Mouse (Mus musculus) lung, postnatal 25 days (tissue): Measurements from ENCODE around the gene Yipf4.

Experiments used
- DNase-seq: peaks from one replicate; pipeline ENCODE4 v3.0.0; 2022; ENCODE audit warnings: low spot score

The Yipf4 gene

DNA sequence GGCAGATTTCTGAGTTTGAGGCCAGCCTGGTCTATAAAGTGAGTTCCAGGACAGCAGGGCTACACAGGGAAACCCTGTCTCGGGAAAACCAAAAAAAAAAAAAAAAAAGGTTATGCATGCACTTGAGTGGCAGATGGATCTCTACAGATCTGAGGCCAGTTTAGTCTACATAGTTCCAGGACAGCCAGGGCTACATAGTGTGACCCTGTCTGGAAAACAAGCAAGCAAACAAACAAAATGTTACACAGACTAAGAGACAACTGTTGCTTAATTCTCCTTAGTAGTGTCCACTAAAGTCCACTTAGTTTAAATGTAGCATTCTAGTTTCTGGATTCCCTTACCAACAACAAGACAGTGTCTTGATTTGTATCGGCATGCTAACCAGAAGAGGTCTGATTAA is 36.8 kb downstream of the Yipf4 start:
- no peak for DNase-seq

DNA sequence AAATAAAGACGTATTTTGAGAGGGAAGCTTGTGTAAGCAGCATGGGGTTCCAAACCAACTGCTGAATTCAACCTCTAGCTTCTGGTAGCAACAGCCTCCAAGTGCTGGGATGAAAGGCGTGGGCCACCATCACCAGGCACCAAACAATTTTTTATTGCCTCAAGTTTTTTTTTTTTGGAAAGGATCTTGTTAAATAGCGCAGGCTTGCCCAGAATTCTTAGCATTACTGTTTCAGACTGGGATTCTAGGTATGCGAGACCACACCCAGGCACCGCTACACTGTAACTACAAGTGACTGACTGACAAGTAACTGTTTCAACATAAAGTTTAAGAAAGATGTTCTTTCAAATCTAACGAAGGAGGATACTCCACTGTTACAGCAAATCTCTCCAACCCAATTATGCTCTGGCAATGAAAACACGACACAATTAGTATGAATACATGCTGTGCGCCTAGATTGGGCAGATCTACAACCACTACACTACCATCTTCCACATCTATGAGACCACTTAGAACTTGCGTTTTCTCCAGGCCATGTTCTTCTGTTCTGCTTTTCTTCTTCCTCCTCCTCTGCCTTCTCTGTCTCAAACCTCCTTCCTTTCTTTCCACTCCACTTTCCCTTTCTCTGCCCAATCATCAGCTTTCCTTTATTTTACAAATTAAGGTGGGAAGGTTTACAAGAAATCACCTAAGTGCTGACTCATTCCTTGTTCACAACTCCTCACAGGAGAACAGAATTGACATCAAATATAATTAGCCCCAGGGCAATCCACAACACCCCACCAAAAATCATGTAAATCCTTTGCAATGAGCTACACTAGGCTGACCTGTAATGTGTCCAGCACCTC is 37.7 kb downstream of the Yipf4 start:
- DNase-seq = no peak

DNA sequence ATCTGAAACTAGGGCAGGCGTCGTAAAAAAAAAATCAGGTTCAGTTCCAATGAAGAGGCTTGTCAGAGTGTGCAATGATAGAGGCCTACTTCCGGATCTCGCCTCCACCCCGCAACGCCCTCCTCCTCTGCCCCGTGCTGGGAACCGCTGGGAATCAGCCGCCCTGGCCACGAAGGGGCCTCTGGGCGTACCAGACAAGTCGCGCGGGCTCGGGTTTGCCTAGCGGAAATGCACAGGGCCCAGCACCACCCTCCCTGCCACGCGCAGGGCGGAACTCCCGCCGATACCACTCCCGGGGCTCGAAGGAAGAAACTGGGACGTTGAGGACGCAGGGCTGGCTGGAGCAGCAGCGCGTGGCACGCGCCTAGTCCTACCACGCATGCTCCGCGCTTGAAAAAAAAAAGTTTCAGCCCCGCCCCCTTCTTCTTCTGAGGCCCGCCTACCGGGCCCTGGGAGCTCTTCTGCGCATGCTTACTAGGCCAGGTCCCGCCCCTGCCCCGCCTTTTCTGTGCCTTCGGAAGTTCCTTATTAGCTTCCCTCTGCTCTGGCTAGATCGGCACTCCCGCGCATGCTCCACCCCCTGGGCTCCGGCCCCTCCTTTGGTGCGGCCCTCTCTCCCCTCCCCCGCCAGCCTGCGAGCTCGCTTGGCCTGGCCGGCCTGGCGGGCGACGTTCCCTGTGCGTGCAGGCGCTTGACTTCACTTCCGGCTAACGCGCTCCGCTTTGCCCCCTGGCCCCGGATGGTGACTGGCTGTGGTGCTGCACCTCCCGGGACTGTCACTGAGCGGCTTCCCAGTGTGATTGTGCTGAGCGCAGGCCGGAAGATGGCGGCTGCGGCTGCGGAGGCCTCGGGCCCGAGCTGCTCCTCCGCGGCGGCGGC is 38.7 kb downstream of the Yipf4 start, which contains the start of gene Birc6:
Gene Birc6, plus strand, starts transcription at position 567 of the 879 bp plus-strand sequence.
- DNase-seq = peak; percentile 100

DNA sequence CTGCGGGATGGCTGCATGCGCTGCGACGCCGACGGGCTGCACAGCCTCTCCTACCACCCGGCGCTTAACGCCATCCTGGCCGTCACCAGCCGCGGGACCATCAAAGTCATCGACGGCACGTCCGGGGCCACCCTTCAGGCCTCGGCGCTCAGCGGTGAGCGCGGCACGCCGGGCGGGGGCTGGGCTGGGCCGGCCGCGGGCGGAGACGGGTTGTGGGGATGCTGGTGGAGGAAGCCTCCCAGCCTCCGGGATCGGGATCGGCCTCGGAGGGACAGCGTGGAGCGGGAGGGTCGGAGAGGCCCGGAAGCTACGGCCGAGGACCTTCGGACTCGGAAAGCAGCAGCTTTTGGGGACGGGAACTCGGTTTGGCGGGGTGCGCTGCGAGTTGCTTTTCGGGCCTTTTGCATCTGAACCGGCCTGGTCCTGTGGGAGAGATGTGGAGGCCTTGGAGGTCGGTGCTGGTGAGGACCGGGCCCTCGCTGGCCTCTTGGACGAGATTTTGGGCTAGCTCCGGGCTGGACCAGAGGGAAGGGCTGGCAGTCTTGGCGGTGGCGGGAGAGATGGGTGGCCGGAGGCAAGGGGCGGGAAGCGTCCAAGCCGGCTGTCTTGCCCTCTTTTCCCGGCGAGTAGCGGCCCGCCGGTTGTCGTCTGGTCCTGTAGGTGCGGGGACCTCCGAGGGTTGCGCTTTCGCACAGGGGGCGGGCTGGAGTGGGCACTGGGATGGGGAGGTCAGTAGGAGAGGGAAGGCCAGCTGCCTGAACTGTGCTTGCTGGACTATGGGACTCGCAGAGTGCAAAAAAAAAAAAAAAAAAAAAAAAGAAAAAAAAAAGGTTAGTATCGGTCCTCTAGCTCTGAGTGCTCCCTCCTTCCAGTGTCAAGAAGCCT is 39.6 kb downstream of the Yipf4 start:
- peak; percentile 16 for DNase-seq

DNA sequence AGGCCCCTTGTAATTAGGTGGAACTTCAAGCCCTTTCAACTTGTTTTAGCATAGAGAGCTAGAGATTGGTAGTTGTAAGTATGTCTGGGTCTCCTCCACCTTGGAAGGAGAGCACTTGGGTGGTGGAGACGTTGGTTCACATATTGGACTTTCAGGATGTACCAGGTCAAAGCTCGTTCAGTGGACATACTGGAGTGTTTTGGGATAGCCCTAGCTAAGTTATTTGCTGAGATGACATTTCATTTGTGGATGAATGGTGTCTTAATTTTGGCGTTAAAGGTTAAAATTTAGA is 40.2 kb downstream of the Yipf4 start:
- no peak for DNase-seq

DNA sequence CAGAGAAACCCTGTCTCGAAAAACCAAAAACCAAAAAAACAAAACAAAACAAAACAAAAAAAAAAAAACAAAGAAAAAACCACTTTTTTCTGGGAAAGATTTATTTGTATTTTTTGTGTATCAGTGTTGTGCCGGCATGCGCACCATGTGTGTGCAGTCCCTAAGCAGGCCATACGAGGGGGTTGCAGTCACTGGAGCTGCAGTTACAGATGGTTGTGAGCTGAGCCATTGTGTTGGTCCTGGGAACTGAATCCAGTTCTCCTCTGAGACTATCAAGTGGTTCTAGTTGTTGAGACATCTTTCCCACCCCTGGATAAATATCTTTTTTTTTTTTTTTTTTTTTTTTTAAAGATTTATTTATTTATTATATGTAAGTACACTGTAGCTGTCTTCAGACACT is 45.7 kb downstream of the Yipf4 start:
- no peak for DNase-seq

DNA sequence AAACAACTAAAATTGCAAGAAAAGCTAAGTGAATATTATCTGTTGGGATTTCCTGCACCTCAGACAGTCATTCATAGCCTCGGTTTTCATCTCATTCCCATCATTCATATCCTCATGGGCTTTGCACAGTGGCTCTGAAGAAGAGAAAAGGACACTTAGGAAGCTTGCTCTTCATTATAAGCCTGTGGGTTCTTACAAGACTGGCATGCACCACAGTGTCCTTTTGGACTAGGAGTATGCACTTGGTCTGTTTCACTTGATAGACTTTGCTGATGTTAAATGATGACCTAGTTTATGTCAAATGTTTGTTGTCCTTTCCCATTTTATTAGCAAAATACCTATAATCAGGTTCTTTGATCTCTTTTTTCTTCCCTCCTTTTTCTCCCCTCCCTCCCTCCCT is 48.2 kb downstream of the Yipf4 start:
- DNase-seq = no peak

DNA sequence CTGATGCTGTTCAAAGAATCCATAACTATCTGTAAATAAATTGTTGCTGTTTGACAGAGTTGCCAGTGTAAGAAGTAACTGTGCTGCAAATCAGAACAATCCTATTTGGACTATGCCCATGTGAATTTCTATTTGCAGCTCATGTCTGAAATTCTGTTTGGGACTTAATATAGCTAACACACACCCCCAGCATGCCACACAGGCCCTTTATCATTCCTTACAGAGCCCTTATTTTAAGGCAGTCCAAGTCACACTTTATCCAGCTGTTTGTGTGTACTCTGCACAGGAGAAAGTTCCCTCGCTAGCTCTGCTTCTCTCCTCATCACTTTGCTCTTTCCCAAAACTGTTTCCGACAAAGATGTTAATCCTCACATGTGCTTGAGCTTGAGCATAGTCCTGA is 54.3 kb downstream of the Yipf4 start:
- no peak for DNase-seq
